Mouse (Mus musculus) activated CD4-positive, CD25-positive, alpha-beta regulatory T cell, adult 4 months (primary cell): ENCODE results near the gene Rad51ap1. TPM values are rescaled to one million over a fixed set of nuclear protein-coding genes. Genes with fewer than 3 reads are reported as not detected.

Source experiments
- ATAC-seq: one replicate; pipeline ENCODE4 v1.8.0; 2017
- polyA plus RNA-seq, 2 experiments: library from polyadenylated mRNA; unstranded; fragments of 100-300 nt; shearing (Covaris generic); gene quantifications; one replicate each; pipeline ENCODE4 v1.2.1; 2017

Gene Rad51ap1
- polyA plus RNA-seq, result 10 to 100 TPM; 10.9 to 19.8 TPM

DNA sequence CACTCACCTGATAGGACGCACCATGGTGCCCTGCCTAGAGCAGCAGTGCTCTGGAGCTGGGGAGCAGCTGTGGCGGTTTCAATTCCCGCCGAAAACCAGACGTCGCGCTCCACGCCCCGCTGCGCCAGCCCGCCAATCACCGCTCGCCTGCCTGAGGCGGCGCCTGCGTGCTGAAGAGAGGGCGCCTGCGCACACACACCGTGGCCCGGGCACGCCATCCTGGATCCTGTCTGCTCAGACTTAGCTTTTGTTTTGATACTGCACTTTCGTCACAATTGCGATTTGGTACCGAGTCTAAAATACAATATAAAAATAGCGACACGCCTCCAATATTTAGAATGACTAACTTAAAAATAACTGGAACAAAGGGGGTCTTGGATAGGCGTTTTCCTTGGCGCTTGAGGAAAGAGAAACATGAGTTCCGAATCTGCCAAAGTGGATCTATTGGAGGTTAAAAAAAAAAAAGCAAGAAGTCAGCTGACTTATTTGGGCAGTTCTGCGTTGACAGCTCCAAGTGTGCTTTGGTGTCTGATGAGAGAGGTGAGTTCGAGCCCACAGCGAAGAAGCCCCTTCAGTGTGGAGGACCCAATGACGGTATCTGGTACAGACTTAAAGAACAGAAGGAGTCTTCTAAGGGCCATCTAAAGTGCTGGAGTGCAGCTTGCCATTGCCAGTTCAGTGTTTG is at the start of gene Rad51ap1, which contains the start of gene D6Wsu163e:
TSS of gene Rad51ap1 (minus strand) at position 101 of the 685 bp plus-strand sequence.
TSS of gene D6Wsu163e (plus strand) at position 476 of the 685 bp plus-strand sequence.
- ATAC-seq, result peak; percentile 95

DNA sequence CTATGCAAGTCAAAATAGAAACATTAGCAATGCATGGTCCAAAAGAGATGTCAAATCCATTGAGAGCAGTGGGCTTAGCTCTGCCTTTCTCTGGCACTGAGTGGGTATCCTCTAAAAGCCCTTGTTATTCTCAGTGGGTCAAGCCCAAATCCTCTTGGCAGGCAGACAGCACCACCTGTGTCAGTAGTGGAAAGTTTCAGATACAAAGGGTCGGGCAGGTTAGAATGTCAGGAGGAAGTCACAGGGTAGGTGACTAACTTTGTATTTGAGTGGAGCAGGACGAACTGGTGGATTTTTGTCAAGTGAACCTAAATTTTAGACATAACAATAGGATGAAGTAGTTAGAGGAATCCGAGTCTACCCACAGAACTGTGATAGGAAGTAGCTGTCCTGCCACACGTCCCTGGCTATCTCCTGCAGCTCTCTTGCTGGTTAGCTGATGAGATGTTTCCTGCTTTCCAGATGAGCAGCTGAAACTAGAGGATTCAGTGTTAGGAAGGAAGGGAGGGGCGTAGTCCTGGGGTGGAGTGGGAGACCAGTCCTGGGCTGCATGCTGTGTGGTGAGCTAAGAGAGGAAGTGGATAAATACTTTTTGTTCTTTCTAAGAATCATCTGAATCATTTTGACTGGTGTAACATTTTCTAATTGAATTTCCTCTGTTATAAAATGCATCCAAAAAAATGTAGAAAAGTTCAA is 42.3 kb upstream of the Rad51ap1 start:
- ATAC-seq, result no peak

DNA sequence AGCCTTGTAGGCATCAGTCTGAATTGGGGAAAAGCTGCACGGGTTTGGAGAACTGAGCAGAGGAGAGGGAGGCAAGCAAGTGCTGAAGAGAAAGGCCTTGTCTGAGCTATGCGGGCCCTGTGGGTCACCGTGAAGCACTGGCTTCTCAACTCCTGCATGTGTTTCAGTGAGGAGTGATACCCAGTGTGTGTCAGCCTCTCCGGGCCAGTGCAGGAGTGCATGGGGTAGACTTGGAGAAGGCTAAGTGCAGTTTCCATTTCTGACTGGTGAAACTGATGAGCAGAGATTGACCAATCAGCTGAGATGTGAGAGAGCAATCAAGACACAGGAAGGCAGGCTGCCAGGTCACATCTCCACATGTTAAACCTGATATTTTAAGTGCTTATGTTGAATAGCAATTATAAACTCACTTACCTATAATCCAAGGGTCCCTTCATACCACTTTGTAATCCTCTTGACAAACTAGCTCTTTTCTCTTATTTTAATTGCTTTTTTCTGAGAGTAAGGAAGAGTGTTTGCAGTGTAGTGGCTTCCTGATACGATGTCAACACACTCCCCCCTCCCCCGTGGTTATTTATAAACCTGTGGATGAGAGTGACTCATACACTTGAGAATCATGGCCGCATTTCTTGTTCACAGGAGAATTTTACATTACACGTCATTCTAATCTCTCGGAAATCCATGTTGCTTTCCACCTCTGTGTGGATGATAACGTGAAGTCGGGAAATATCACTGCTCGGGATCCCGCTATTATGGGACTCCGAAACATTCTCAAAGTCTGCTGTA is 27.0 kb upstream of the Rad51ap1 start:
- no peak for ATAC-seq

DNA sequence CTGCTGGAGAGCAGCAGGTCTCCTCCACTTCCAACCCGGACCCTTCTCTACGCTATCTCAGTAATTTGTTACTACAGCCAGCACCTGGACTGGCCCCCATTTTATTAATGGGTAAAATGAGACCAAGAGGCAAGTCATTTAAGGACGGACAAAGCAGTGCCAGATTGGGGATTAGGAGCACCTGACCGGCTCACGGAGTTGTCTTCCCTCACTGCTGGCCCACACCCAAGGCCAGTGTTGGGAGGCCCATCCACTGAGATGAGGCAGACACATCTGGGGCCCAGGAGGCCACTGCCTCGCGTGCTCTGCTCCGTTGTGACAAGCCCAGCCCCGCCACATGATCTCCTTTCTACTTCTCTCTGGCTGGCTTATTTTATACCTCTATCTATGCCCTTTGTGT is 24.0 kb upstream of the Rad51ap1 start:
- no peak for ATAC-seq

DNA sequence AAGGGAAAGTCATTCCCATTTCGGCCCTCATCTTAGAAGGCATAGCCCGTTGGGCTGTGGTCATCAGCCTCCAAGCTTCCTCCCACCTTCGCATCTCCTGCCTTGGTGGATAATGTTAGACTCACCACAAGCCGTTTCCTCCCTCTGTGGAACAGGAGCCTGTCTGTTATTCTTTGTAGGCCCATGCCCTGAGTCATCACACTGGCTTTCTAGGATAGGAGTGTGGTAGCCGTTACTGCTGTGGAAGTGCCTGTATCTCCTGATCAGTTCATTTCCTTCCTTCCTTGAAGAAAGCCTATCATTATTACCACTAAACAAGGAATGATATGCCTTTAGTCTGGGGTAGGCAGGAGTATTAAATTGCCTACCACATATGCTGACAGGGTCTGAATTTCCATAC is 23.3 kb upstream of the Rad51ap1 start:
- no peak for ATAC-seq

DNA sequence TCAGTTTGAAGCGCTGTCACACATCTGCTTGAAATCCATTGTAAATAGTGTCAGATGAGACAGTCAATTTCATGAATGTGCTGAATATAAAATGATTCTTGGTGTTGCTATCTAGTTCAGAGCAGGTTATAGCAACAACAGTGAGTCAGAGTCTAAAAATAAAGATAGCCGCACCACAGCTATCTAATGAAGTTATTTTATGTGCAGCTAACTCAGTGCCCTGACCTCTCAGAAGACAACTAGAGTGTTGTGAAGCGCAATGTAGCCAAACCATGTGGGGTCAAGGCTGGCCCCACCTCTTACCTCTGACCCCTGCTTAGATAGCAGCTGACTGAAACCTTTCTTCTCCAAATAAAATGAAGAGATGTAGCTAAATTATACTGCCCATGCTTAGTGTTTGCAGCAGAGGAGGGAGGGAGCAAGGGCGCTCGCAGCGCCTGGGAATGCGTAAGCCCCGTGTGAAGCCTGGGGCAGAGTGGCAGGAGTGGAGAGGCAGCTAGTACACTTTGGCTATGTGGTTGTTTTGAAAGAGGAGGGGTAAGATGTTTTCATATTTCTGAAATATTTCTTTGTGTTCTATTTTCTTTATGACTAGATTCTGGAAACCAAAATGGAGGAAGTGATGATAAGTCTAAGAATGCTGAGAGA is 22.1 kb upstream of the Rad51ap1 start:
- no peak for ATAC-seq

DNA sequence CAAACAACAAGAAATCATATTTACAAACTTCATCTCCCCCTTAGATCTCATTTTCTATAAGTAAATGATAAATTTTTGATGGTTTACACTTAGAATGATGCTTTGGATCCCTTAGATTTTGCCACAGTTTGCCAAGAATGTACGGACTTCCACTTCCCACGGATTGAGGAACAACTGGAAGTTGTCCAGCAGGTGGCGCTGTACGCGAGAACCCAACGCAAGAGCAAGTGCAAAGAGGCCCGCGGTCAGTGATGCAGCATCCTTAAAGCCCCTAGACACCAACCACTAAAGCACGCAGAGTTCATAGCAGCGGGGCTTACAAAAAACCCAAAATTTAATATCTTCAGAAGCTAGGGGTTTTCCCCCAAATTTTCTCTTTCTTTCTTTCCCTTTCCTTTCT is 16.3 kb upstream of the Rad51ap1 start:
- no peak for ATAC-seq

DNA sequence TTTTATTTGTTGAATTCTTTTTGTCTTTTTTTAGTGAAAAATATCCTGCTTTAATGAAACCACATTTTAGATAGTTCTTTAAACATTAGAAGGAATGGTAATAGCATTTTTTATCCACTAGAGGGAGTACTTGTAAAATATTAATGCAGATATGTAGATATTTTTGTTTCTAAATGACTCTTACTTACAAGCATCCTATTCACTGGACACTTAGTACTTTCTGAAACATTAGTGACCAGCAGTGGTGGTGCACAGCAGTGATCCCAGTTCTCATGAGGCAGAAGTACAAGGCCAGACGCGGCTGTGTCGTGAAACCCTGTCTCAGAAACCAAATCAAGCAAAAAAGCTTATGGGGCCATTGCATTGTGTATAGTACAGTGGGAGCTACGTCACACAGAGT is 8.9 kb upstream of the Rad51ap1 start:
- ATAC-seq, result no peak

DNA sequence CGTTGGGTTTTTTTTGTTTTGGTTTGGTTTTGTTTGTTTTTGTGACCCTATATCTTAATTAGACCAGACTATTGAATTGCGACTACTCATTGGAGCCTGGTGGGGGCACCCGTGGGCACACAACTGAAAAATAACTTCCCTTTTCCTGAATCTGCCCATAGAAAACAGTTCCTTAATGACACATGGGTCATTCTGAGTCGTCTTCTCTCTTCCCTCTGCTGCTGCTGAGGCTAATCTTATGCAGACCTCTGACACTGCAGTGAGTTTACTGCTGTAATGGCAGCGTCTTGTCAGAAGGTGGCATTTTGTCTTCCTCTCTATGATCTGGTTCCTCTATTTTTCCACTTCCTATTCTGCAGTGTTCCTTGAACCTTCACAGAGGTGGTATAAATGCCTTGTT is 1.1 kb upstream of the Rad51ap1 start:
- no peak for ATAC-seq

DNA sequence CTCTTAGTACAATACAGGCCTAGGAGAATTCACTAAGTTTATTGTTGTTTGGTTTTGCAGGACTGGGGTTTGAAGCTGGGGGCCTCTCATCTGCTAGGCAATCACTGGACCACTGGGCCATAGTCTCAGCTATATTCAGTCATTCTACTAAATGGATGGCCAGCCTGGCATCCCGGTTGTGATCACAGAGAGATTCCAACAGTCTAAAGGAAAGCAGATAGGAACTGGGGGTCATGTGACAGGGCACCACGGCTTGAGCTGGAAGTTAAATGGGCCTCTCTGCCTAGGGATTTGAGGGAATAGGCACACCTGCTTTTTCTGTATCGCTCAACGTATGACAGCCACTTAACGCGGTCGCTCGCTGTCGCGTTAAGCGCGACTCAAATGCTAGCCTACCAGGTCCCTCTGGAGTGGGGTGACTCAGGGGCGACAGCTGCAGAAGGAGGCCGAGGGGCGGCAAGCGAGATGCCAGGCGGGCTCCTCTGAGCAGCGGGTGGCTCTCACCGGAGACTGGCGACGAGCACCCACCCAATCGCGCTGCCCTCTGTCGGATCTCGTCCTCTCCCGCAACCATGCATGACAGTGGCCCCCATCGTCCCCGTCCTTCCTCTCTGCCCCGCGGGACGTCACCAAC is 417 bp downstream of the Rad51ap1 start:
- no peak for ATAC-seq

DNA sequence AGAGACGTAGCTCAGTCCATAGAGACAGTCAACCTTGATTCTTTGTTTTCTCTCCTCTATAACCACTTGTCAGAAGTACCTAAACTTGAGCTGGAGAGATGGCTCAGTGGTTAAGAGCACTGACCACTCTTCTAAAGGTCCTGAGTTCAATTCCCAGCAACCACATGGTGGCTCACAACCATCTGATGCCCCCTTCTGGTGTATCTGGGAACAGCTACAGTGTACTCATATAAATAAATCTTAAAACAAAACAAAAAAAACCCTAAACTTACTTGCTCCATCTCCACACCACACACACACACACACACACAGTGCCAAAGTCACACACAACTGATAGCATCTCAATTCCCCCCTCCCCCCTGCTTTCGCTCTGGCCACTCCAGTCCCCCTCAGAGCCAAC is 1.3 kb downstream of the Rad51ap1 start:
- no peak for ATAC-seq

DNA sequence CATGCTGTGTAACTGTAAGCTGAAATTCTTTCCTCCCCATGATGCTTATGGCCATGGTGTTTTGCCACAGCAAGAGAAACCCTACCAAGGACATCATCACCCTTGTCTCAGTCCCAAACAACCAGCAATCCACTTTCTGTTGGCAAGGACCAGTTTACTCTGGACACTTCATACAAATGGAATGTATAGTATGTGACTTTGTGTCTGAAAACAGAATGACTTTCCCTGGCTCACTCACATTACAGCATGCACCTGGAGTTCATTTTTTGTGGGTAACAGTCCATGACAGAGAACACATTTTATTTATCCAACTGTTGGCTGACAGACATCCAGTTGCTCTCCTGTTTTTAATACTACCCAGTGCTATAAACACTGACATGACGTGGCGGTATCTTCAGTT is 6.5 kb downstream of the Rad51ap1 start:
- no peak for ATAC-seq

DNA sequence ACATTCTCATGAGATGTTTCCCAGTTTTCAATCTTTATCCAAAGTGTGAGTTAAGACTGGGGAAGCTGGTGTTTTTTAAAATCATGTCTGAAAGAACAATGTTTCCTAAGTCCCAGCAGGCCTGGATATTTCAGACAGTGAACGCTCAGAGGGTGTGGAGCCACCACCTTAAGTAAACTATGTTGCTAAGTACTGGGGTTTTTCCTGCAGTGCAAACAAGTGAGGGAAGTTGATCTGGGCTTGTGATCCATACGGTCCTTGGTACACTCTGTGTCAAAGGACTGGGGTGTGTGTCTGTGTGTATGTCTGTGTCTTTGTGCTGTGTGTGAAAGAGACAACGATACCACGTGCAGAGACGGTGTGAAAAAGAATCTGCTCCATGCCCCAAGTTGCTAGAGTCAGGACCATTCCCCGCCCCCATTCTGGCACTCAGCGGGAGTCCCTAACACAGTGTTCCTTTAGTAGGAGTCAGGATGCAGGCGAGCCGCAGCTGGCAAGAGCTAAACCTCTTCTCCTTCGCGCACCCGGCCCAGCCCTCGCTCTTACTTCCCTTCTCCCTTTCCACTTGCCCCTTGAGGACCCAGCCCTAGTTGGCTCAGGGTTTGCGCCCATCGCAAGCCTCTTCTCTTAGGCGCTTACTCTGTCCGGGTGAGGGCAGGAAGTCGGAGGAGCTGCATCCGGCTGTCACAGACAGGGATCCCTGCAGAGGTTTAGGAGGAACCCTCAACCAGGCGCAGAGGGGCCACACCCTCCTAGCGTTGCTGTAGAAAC is 18.1 kb downstream of the Rad51ap1 start, which contains the start of gene Dyrk4:
TSS of gene Dyrk4 (minus strand) at position 729 of the 771 bp plus-strand sequence.
- no peak for ATAC-seq

DNA sequence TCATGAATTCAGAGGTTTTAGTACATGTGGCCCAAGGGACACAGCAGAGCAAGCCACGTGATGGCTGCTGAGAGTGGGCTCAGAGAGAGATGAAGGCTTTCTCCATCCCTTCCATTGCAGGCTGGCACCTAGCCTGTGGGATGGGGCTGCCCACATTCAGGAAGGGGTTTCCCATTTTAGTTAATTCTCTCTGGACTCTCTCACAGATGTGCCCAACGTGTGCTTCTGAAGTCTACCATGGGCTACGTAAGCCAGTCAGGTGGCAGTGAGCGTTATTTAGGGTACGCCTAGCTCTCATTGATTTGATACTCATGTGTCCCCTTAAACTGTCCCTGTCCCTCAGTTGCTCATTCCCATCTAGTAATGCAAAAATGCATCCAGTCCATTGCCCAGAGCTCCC is 24.5 kb downstream of the Rad51ap1 start:
- ATAC-seq, result no peak

DNA sequence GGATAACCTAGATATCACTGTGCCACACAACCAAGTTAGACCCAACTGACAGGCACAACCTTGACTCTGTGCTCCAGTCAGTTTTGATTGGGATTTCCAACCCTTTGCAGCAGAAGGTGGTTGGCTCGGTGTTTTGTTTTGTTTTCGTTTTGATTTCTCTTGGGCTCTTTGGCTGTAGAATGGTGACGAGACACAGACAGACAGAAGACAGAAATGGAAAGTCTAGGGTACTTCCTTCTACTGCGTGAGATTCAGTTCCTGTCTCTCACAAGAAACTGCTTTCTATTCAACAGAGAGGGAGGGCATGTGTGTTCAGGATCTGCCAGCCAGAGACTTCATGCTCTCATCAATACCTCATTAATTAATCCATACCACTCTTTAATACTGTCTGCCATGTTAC is 28.7 kb downstream of the Rad51ap1 start:
- ATAC-seq, result peak; percentile 59

DNA sequence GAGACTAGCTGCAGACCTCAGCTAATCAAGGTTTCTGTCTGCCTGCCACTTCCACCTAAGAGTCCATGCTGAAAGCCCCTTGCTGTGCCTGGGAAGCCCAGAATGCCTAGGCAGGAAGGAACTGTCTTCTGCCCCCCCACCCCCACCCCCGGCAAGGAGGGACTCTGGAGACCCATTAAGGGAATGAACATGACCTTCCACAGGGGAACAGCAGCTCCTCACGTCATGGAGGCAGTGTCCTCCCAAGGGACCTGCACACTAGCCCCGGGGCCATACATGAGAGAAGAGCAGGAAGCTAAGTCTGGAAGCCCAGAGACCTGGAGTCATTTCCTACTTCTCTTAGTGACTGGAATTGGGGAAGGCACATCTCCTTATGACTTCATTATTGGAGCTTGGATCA is 31.5 kb downstream of the Rad51ap1 start:
- ATAC-seq, result no peak

DNA sequence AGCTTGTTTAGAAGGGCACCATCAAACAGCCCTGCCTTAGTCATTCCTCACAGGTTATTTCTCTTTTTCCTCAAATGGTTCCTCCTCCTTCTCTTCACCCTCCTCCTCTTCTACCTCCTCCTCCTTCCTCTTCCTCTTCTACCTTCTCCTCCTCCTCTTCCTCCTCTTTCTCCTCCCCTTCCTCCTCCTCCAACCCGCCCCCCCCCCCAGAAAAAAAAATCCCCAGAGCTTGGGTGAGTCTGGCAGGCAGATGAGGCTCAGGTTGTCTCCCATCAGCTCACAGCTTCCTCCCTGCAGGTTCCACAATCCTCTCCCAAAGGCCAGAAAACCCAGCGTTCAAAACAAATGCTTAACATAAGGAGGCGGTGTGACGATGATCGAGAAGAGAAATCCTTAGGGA is 32.0 kb downstream of the Rad51ap1 start:
- ATAC-seq, result no peak

DNA sequence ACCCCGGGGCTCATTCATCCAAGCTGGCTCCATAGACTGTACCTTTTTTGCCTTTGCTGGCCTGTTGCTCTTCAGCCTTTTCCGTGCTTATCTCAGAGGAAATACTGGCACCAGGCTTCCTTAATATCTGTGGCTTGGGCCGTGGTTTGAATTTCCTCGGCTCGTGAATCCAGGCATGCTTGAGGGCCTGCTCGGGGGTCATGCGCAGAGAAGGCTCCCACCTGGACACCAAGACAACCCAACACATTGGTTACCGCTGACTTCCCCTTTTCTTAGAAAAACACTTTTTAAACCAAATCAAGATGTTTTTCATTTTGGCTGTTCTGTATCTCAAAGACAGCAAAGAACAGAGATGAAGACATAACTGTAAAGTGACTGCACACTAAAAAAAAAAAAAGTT is 62.3 kb downstream of the Rad51ap1 start:
- no peak for ATAC-seq
